In genomic region chr15:3578286-3578980, GRCm38 (mm10) we compare ENCODE assay signal across 17 mouse cellular contexts. TPM values are rescaled to one million over a fixed set of nuclear protein-coding genes. Genes with fewer than 3 reads are reported as not detected.
DNase-seq lines count a peak whose midpoint lies in the region; ATAC-seq and TF ChIP-seq lines count a peak whose summit lies in the region.
"Had no signal": no experiment of that assay in that cellular context is flagged by ENCODE, and none has a peak within 500 bp of the region (broad histone marks: within the 10 kb centered on the region; RNA-seq: fewer than 3 reads in every experiment).

No protein-coding gene starts in this region.

- no peak for TF ChIP-seq CTCF in kidney, adult 2 months (conservative IDR thresholded peaks at IDR 0.05; ENCODE audit: insufficient read depth, insufficient read length, low read depth, low read length)

- H3K27ac ChIP-seq in intestine, embryonic 16.5 days (ENCODE audit: low read length), result peak overlapping the region; percentile 12; the same call in 1 of the 2 replicates
- no peak overlapping the region for H3K27ac ChIP-seq in intestine, embryonic 15.5 days
- H3K27ac ChIP-seq in kidney, adult 2 months (ENCODE audit: insufficient read depth, low read depth, low read length), result 0 out of 2 replicates have a peak overlapping the region, but pooled peaks have one; percentile 0
- H3K27ac ChIP-seq in hindbrain, embryonic 10.5 days, result no peak overlapping the region
- H3K27ac ChIP-seq: heart, adult 2 months; hindbrain, embryonic 14.5 days; limb, embryonic 13.5 days; midbrain, embryonic 15.5 days had no signal

- H3K27me3 ChIP-seq in intestine, embryonic 16.5 days (replicated peaks; ENCODE audit: control insufficient read depth, insufficient read depth, low read length), result no peaks in the 10 kb centered on the region
- H3K27me3 ChIP-seq in intestine, embryonic 15.5 days (replicated peaks), result no peaks in the 10 kb centered on the region
- no peaks in the 10 kb centered on the region for H3K27me3 ChIP-seq in kidney, adult 2 months (replicated peaks; ENCODE audit: control insufficient read depth, insufficient read depth, low read length)
- no peaks in the 10 kb centered on the region for H3K27me3 ChIP-seq in hindbrain, embryonic 10.5 days (ENCODE audit: insufficient read depth, poor library complexity, severe bottlenecking)
- H3K27me3 ChIP-seq: limb, embryonic 13.5 days; midbrain, embryonic 15.5 days had no signal

- no peaks in the 10 kb centered on the region for H3K9me3 ChIP-seq in intestine, embryonic 16.5 days (ENCODE audit: control insufficient read depth, low read length)
- no peaks in the 10 kb centered on the region for H3K9me3 ChIP-seq in intestine, embryonic 15.5 days
- H3K9me3 ChIP-seq in hindbrain, embryonic 10.5 days, result no peaks in the 10 kb centered on the region
- H3K9me3 ChIP-seq: limb, embryonic 13.5 days; midbrain, embryonic 15.5 days had no signal

- DNase-seq in adipocyte (ENCODE audit: low spot score), result peak; percentile 54
- DNase-seq in kidney, adult 2 months, result peak; percentile 84
- peak; percentile 47 for DNase-seq in large intestine, adult 2 months (ENCODE audit: low read depth, low spot score)
- no peak for DNase-seq in hindbrain, embryonic 10.5 days (ENCODE audit: low spot score)
- no peak for DNase-seq in thymus, postnatal 0 days (ENCODE audit: low spot score)
- DNase-seq: cerebellum, adult 9-10 months; heart, adult 2 months; liver, postnatal 0 days; right cerebral cortex, adult 18-20 months had no signal

- H3K4me3 ChIP-seq in intestine, embryonic 16.5 days (ENCODE audit: low read length), result no peak overlapping the region
- H3K4me3 ChIP-seq in intestine, embryonic 15.5 days (replicated peaks), result no peak overlapping the region
- H3K4me3 ChIP-seq in kidney, adult 2 months (ENCODE audit: insufficient read depth, low read depth, low read length), result no peak overlapping the region
- no peak overlapping the region for H3K4me3 ChIP-seq in hindbrain, embryonic 10.5 days
- H3K4me3 ChIP-seq: erythroblast, embryonic 14.5 days; heart, adult 2 months; limb, embryonic 13.5 days; midbrain, embryonic 15.5 days had no signal

- H3K36me3 ChIP-seq in intestine, embryonic 16.5 days (ENCODE audit: control insufficient read depth, insufficient read depth, low read length), result no peaks in the 10 kb centered on the region
- H3K36me3 ChIP-seq in intestine, embryonic 15.5 days, result no peaks in the 10 kb centered on the region
- peaks cover 1% of the 10 kb centered on the region for H3K36me3 ChIP-seq in kidney, adult 2 months (ENCODE audit: control insufficient read depth, insufficient read depth, low read length)
- H3K36me3 ChIP-seq in hindbrain, embryonic 10.5 days, result no peaks in the 10 kb centered on the region
- H3K36me3 ChIP-seq: limb, embryonic 13.5 days; midbrain, embryonic 15.5 days had no signal

- peaks cover 20% of the 10 kb centered on the region for H3K4me1 ChIP-seq in intestine, embryonic 16.5 days (ENCODE audit: control insufficient read depth, insufficient read depth, low read length)
- peaks cover 13% of the 10 kb centered on the region; the same call in 1 of the 2 replicates for H3K4me1 ChIP-seq in intestine, embryonic 15.5 days (replicated peaks)
- H3K4me1 ChIP-seq in kidney, adult 2 months (ENCODE audit: control insufficient read depth, insufficient read depth, low read length), result no peaks in the 10 kb centered on the region; the same call in 1 of the 2 replicates
- H3K4me1 ChIP-seq in hindbrain, embryonic 10.5 days (replicated peaks), result no peaks in the 10 kb centered on the region; the same call in 1 of the 2 replicates

- H3K9ac ChIP-seq in intestine, embryonic 16.5 days (ENCODE audit: low read depth, low read length), result no peak overlapping the region
- no peak overlapping the region for H3K9ac ChIP-seq in intestine, embryonic 15.5 days
- H3K9ac ChIP-seq: hindbrain, embryonic 14.5 days; limb, embryonic 13.5 days; liver, postnatal 0 days; midbrain, embryonic 15.5 days had no signal

- 49% methylated on average over 5 of the region's 5 CpGs for WGBS in intestine, embryonic 16.5 days
- WGBS in intestine, embryonic 15.5 days, result 54% methylated on average over 5 of the region's 5 CpGs
- WGBS in kidney, adult 2 months, result 50% methylated on average over 5 of the region's 5 CpGs
- WGBS in large intestine, adult 2 months, result 22% methylated on average over 5 of the region's 5 CpGs
- WGBS in hindbrain, embryonic 10.5 days, result 81% methylated on average over 5 of the region's 5 CpGs

- H3K4me2 ChIP-seq in intestine, embryonic 16.5 days (ENCODE audit: low read depth, low read length), result no peak overlapping the region
- no peak overlapping the region for H3K4me2 ChIP-seq in intestine, embryonic 15.5 days (replicated peaks)
- H3K4me2 ChIP-seq: hindbrain, embryonic 14.5 days; limb, embryonic 13.5 days; midbrain, embryonic 15.5 days had no signal

- TF ChIP-seq POLR2A in kidney, adult 2 months (IDR thresholded peaks at IDR 0.05; ENCODE audit: low read depth, low read length), result no peak

- no peak for ATAC-seq in intestine, embryonic 16.5 days
- no peak for ATAC-seq in intestine, embryonic 15.5 days
- ATAC-seq: activated CD4-positive, CD25-positive, alpha-beta regulatory T cell, adult 4 months; forebrain, embryonic 16.5 days; liver, postnatal 0 days; midbrain, embryonic 15.5 days had no signal

RNA-seq across cellular contexts. Expression of gene Ghr, which starts 4.9 kb away (rescaled TPM):
- 96.5 and 109 TPM in 2 replicates for polyA plus RNA-seq in intestine, embryonic 16.5 days (2015; fragmentation: Nextera tagmentation; extraction: Ambion mirVana)
- 103 and 111 TPM in 2 replicates for polyA plus RNA-seq in intestine, embryonic 15.5 days (2015; fragmentation: Nextera tagmentation; extraction: Ambion mirVana)
- polyA plus RNA-seq in kidney, adult 2 months (2012; rRNA removed), result 147 and 188 TPM in 2 replicates
- 6.0 and 10.4 TPM in 2 replicates for polyA plus RNA-seq in large intestine, adult 2 months (2012; rRNA removed)
- 10.4 and 13.5 TPM in 2 replicates for polyA plus RNA-seq in hindbrain, embryonic 10.5 days (2016; fragmentation: Nextera tagmentation; extraction: Ambion mirVana)
- 4.3 and 5.4 TPM in 2 replicates for polyA plus RNA-seq in thymus, postnatal 0 days (2015; fragmentation: Nextera tagmentation; extraction: Ambion mirVana)
- polyA plus RNA-seq: erythroblast, embryonic 14.5 days had no signal

Comparison
In these comparisons a context has a peak if more than half of its experiments do, and no peak if none do; other contexts are left out.
1. H3K27ac ChIP-seq: peak in intestine, embryonic 16.5 days (single experiment) and kidney, adult 2 months (single experiment); none in intestine, embryonic 15.5 days (single experiment) and hindbrain, embryonic 10.5 days (single experiment).
2. DNase-seq: peak in adipocyte (single experiment), kidney, adult 2 months (single experiment) and large intestine, adult 2 months (single experiment); none in hindbrain, embryonic 10.5 days (single experiment) and thymus, postnatal 0 days (single experiment).